Mouse (Mus musculus) brain, embryonic 14.5 days (tissue): ENCODE results near the gene Lrba.

Experiments used
- CTCF ChIP-seq: fragments of 200-500 bp; IDR thresholded peaks from 2 replicates; pipeline ENCODE4 v1.5.1; 2012; ENCODE audit warnings: inconsistent platforms, mild to moderate bottlenecking, moderate library complexity, borderline replicate concordance; ENCODE audit not compliant: insufficient read depth, insufficient read length; ENCODE audit errors: extremely low read depth
- POLR2A ChIP-seq: fragments of 200-500 bp; IDR thresholded peaks from 2 replicates; pipeline ENCODE4 v1.6.1; 2012; ENCODE audit warnings: mild to moderate bottlenecking, inconsistent platforms, borderline replicate concordance; ENCODE audit not compliant: poor library complexity, insufficient read depth, insufficient read length, severe bottlenecking; ENCODE audit errors: extremely low read depth

DNA sequence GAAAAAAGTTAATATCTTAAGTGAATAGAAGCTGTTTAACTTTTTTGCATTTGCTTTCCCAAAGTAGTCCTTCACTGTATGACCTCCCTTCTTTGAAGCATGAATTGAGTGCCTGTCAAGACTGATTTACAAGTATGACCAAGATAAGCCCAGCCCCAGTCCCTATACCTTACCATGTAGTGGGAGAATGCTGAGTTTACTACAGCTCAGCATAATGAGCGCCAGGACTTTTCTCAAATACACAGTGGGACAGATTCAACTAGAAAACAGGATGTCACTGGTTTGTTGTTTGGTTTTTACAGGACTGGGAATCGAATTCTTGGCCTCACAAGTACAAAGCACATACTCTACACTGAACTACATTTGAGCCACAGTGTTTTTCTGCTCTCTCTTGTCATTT lies 490.0 kb downstream of the Lrba start:
- TF ChIP-seq CTCF = no peak
- no peak for TF ChIP-seq POLR2A
